Mouse (Mus musculus): ENCODE data around the gene Gstt2.

- TF ChIP-seq CTCF (conservative IDR thresholded peaks at IDR 0.05; ENCODE audit: low read length) = no peak
- no peak for TF ChIP-seq POU5F1 (IDR thresholded peaks at IDR 0.05; ENCODE audit: borderline replicate concordance, low read length)
These were observed 24.4 kb upstream of the Gstt2 start for GRCm38 (mm10) chr10:75861587-75861986.
